Mouse (Mus musculus): Measurements from ENCODE around the gene Krtap19-5. TPM values are rescaled to one million over a fixed set of nuclear protein-coding genes. Genes with fewer than 3 reads are reported as not detected.
A peak's percentile ranks its signal among the peaks of the same experiment; 100 is the strongest.

Gene Krtap19-5
- polyA plus RNA-seq, 1 experiment, result not detected

- no peaks in the 10 kb centered on the region for H3K4me1 ChIP-seq (ENCODE audit: control insufficient read depth, insufficient read depth, low read length)
- peak; percentile 26; the same call in 1 of the 2 replicates for TF ChIP-seq CTCF (IDR thresholded peaks at IDR 0.05; ENCODE audit: borderline replicate concordance, insufficient read depth, low read length)
- no peak for TF ChIP-seq POLR2A (IDR thresholded peaks at IDR 0.05; ENCODE audit: low read depth, low read length)
- no peak overlapping the region for H3K4me3 ChIP-seq (ENCODE audit: insufficient read depth, low read length)
- no peak overlapping the region for H3K27ac ChIP-seq (ENCODE audit: insufficient read depth, low read length)
Observed at GRCm38 (mm10) chr16:88851450-88851849, 44.8 kb downstream of the Krtap19-5 start.

GRCm38 (mm10) chr16:88848558-88848957 is 47.7 kb downstream of the Krtap19-5 start:
- TF ChIP-seq POLR2A (IDR thresholded peaks at IDR 0.05; ENCODE audit: low read depth, low read length) (no peak), CTCF (IDR thresholded peaks at IDR 0.05; ENCODE audit: borderline replicate concordance, insufficient read depth, low read length) (no peak)
- H3K4me1 ChIP-seq (ENCODE audit: control insufficient read depth, insufficient read depth, low read length), result no peaks in the 10 kb centered on the region
- no peak overlapping the region for H3K4me3 ChIP-seq (ENCODE audit: insufficient read depth, low read length)
- no peak overlapping the region for H3K27ac ChIP-seq (ENCODE audit: insufficient read depth, low read length)

- Histone ChIP-seq H3K4me1 (ENCODE audit: control insufficient read depth, insufficient read depth, low read length) (no peaks in the 10 kb centered on the region), H3K4me3 (ENCODE audit: insufficient read depth, low read length) (no peak overlapping the region), H3K27ac (ENCODE audit: insufficient read depth, low read length) (no peak overlapping the region)
- TF ChIP-seq CTCF (IDR thresholded peaks at IDR 0.05; ENCODE audit: borderline replicate concordance, insufficient read depth, low read length) (no peak), POLR2A (IDR thresholded peaks at IDR 0.05; ENCODE audit: low read depth, low read length) (no peak)
Observed at GRCm38 (mm10) chr16:88847363-88847762, 48.9 kb downstream of the Krtap19-5 start.

Other genes with a start within 250 kb of the Krtap19-5 start
- not detected in 2 replicates for gene Krtap26-1, start 248.7 kb downstream of the Krtap19-5 start, polyA plus RNA-seq (2011; ENCODE audit: insufficient read length, low read depth, missing spikeins)
- gene Krtap27-1, start 224.8 kb downstream of the Krtap19-5 start, polyA plus RNA-seq (2011; ENCODE audit: insufficient read length, low read depth, missing spikeins), result not detected in 2 replicates
- not detected in 2 replicates for gene 2310061N02Rik, start 188.5 kb downstream of the Krtap19-5 start, polyA plus RNA-seq (2011; ENCODE audit: insufficient read length, low read depth, missing spikeins)
- not detected in 2 replicates for gene Krtap13-1, start 167.6 kb downstream of the Krtap19-5 start, polyA plus RNA-seq (2011; ENCODE audit: insufficient read length, low read depth, missing spikeins)
- gene Krtap13, start 144.8 kb downstream of the Krtap19-5 start, polyA plus RNA-seq (2011; ENCODE audit: insufficient read length, low read depth, missing spikeins), result not detected in 2 replicates
- gene 2310034C09Rik, start 137.6 kb downstream of the Krtap19-5 start, polyA plus RNA-seq (2011; ENCODE audit: insufficient read length, low read depth, missing spikeins), result not detected in 2 replicates
- not detected in 2 replicates for gene 2310057N15Rik, start 122.3 kb downstream of the Krtap19-5 start, polyA plus RNA-seq (2011; ENCODE audit: insufficient read length, low read depth, missing spikeins)
- gene Gm5965, start 118.6 kb downstream of the Krtap19-5 start, polyA plus RNA-seq (2011; ENCODE audit: insufficient read length, low read depth, missing spikeins), result not detected in 2 replicates
- gene Gm20741, start 84.2 kb downstream of the Krtap19-5 start, polyA plus RNA-seq (2011; ENCODE audit: insufficient read length, low read depth, missing spikeins), result not detected in 2 replicates
- gene Krtap15, start 76.2 kb downstream of the Krtap19-5 start, polyA plus RNA-seq (2011; ENCODE audit: insufficient read length, low read depth, missing spikeins), result not detected in 2 replicates
- gene Krtap14, start 70.3 kb downstream of the Krtap19-5 start, polyA plus RNA-seq (2011; ENCODE audit: insufficient read length, low read depth, missing spikeins), result not detected in 2 replicates
- not detected in 2 replicates for gene Krtap19-1, start 27.0 kb downstream of the Krtap19-5 start, polyA plus RNA-seq (2011; ENCODE audit: insufficient read length, low read depth, missing spikeins)
- not detected in 2 replicates for gene Krtap19-2, start 22.2 kb downstream of the Krtap19-5 start, polyA plus RNA-seq (2011; ENCODE audit: insufficient read length, low read depth, missing spikeins)
- not detected in 2 replicates for gene Krtap19-3, start 18.4 kb downstream of the Krtap19-5 start, polyA plus RNA-seq (2011; ENCODE audit: insufficient read length, low read depth, missing spikeins)
- gene Krtap19-4, start 11.4 kb downstream of the Krtap19-5 start, polyA plus RNA-seq (2011; ENCODE audit: insufficient read length, low read depth, missing spikeins), result not detected in 2 replicates
- not detected in 2 replicates for gene Krtap19-9b, start 35.8 kb upstream of the Krtap19-5 start, polyA plus RNA-seq (2011; ENCODE audit: insufficient read length, low read depth, missing spikeins)
- not detected in 2 replicates for gene Krtap16-3, start 66.4 kb upstream of the Krtap19-5 start, polyA plus RNA-seq (2011; ENCODE audit: insufficient read length, low read depth, missing spikeins)
- not detected in 2 replicates for gene Krtap22-2, start 114.3 kb upstream of the Krtap19-5 start, polyA plus RNA-seq (2011; ENCODE audit: insufficient read length, low read depth, missing spikeins)
- gene Gm10229, start 118.8 kb upstream of the Krtap19-5 start, polyA plus RNA-seq (2011; ENCODE audit: insufficient read length, low read depth, missing spikeins), result not detected in 2 replicates
- not detected in 2 replicates for gene Krtap6-1, start 135.2 kb upstream of the Krtap19-5 start, polyA plus RNA-seq (2011; ENCODE audit: insufficient read length, low read depth, missing spikeins)
- not detected in 2 replicates for gene Gm10228, start 145.0 kb upstream of the Krtap19-5 start, polyA plus RNA-seq (2011; ENCODE audit: insufficient read length, low read depth, missing spikeins)
- gene Krtap6-5, start 151.4 kb upstream of the Krtap19-5 start, polyA plus RNA-seq (2011; ENCODE audit: insufficient read length, low read depth, missing spikeins), result not detected in 2 replicates
- not detected in 2 replicates for gene 1110025L11Rik, start 167.5 kb upstream of the Krtap19-5 start, polyA plus RNA-seq (2011; ENCODE audit: insufficient read length, low read depth, missing spikeins)
- not detected in 2 replicates for gene Krtap6-3, start 187.6 kb upstream of the Krtap19-5 start, polyA plus RNA-seq (2011; ENCODE audit: insufficient read length, low read depth, missing spikeins)
- not detected in 2 replicates for gene Gm6358, start 244.4 kb upstream of the Krtap19-5 start, polyA plus RNA-seq (2011; ENCODE audit: insufficient read length, low read depth, missing spikeins)